Mouse (Mus musculus): ENCODE measurements around the gene Wdr83.
A peak's percentile ranks its signal among the peaks of the same experiment; 100 is the strongest.

DNA sequence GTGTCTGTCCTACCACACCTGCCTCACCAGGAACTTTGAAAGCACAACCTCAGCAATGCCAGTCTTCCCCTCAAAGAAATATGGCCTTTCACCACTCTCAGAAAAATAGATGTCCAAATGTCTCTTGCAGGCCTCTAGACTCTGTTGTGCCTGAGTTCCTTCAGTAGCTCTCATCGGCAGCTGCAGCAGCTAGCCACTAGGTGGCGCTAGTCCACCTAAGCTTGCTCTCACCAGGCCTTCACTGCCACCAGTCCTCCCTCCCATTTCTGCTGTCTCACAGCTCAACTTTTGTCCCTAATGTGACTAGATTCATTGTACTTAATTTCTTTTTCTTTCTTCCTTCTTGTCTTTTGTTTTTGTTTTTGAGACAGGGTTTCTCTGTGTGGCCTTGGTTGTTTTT, 4.1 kb downstream of the Wdr83 start:
- TF ChIP-seq CTCF (IDR thresholded peaks at IDR 0.05; ENCODE audit: low read depth) = peak; percentile 97
- TF ChIP-seq EP300 (optimal IDR thresholded peaks at IDR 0.05) = no peak
